ENCODE assay signal across 8 mouse cellular contexts in the genomic region with DNA sequence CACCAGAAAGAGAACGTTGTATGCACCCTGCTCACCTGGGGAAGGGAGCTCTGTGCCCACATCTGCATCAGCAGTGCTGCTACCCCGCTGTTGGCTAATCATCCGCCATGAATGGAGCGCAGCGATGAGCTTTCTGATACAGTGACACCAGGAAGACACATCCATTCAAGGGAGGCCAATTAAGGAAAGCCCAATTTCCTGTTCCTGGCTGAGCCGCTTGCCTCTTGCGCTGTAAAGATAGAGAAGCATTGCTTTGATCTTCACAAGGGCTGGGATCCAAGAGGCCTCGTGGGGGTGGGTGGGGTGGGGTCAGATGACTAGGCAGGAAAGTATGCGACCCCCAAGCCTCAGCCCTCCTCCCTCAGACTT. TPM values are rescaled to one million over a fixed set of nuclear protein-coding genes. Genes with fewer than 3 reads are reported as not detected.
DNase-seq lines count a peak whose midpoint lies in the region; ATAC-seq lines count a peak whose summit lies in the region.

No protein-coding gene starts in this region.

- no peak overlapping the region for H3K9ac ChIP-seq in kidney, embryonic 16.5 days (replicated peaks; ENCODE audit: low read length)
- H3K9ac ChIP-seq in hindbrain, embryonic 11.5 days (ENCODE audit: low read depth, low read length) = 0 out of 2 replicates have a peak overlapping the region, but pooled peaks have one; percentile 19
- H3K9ac ChIP-seq in midbrain, embryonic 15.5 days = no peak overlapping the region

- H3K4me2 ChIP-seq in kidney, embryonic 16.5 days (replicated peaks; ENCODE audit: low read depth, low read length) = 0 out of 2 replicates have a peak overlapping the region, but pooled peaks have one; percentile 7
- H3K4me2 ChIP-seq in hindbrain, embryonic 11.5 days (replicated peaks; ENCODE audit: low read depth, low read length) = no peak overlapping the region; the same call in 1 of the 2 replicates
- no peak overlapping the region for H3K4me2 ChIP-seq in midbrain, embryonic 15.5 days

- no peak overlapping the region for H3K4me3 ChIP-seq in kidney, embryonic 16.5 days (ENCODE audit: low read length)
- no peak overlapping the region for H3K4me3 ChIP-seq in hindbrain, embryonic 11.5 days (ENCODE audit: low read depth, low read length)
- H3K4me3 ChIP-seq in midbrain, embryonic 15.5 days = no peak overlapping the region

- WGBS in kidney, embryonic 16.5 days = 9% methylated on average over 9 of the region's 9 CpGs
- 8% methylated on average over 9 of the region's 9 CpGs for WGBS in hindbrain, embryonic 11.5 days
- 10% methylated on average over 9 of the region's 9 CpGs for WGBS in midbrain, embryonic 15.5 days

- intact Hi-C loops in left cerebral cortex, postnatal 4 days (cut with DNase I) = no loop called here

- H3K9me3 ChIP-seq in kidney, embryonic 16.5 days (ENCODE audit: low read length) = no peaks in the 10 kb centered on the region
- H3K9me3 ChIP-seq in hindbrain, embryonic 11.5 days (ENCODE audit: control insufficient read depth, low read length) = no peaks in the 10 kb centered on the region
- H3K9me3 ChIP-seq in midbrain, embryonic 15.5 days = no peaks in the 10 kb centered on the region

- no peaks in the 10 kb centered on the region for H3K27me3 ChIP-seq in kidney, embryonic 16.5 days (ENCODE audit: insufficient read depth, low read length)
- no peaks in the 10 kb centered on the region for H3K27me3 ChIP-seq in hindbrain, embryonic 11.5 days (ENCODE audit: control insufficient read depth, insufficient read depth, low read length)
- H3K27me3 ChIP-seq in midbrain, embryonic 15.5 days (replicated peaks) = no peaks in the 10 kb centered on the region

- H3K27ac ChIP-seq in kidney, embryonic 16.5 days (ENCODE audit: low read length) = peak overlapping the region; percentile 5
- H3K27ac ChIP-seq in hindbrain, embryonic 11.5 days (ENCODE audit: low read depth, low read length) = peak overlapping the region; percentile 70
- peak overlapping the region; percentile 79 for H3K27ac ChIP-seq in midbrain, embryonic 15.5 days

- no peak for DNase-seq in kidney, adult 18-20 months
- DNase-seq in hindbrain, embryonic 11.5 days (ENCODE audit: low spot score) = no peak
- no peak for DNase-seq in ovary, postnatal 10 days (ENCODE audit: low spot score)
- no peak for DNase-seq in left cerebral cortex, postnatal 4 days
- DNase-seq in layer of hippocampus, adult 8-10 months (ENCODE audit: low spot score in 2 of 2) = no peak

- peaks cover 29% of the 10 kb centered on the region for H3K4me1 ChIP-seq in kidney, embryonic 16.5 days (ENCODE audit: insufficient read depth, low read length)
- peaks cover 8% of the 10 kb centered on the region for H3K4me1 ChIP-seq in hindbrain, embryonic 11.5 days (replicated peaks; ENCODE audit: control insufficient read depth, insufficient read depth, low read length)
- peaks cover 46% of the 10 kb centered on the region for H3K4me1 ChIP-seq in midbrain, embryonic 15.5 days

- H3K36me3 ChIP-seq in kidney, embryonic 16.5 days (ENCODE audit: insufficient read depth, low read length) = 0 out of 2 replicates have a peak, but pooled peaks cover 2% of the 10 kb centered on the region
- H3K36me3 ChIP-seq in hindbrain, embryonic 11.5 days (ENCODE audit: control insufficient read depth, insufficient read depth, low read length) = no peaks in the 10 kb centered on the region
- H3K36me3 ChIP-seq in midbrain, embryonic 15.5 days (replicated peaks) = no peaks in the 10 kb centered on the region

- peak; percentile 37 for ATAC-seq in kidney, embryonic 16.5 days (ENCODE audit: low FRiP score, low TSS enrichment)
- peak; percentile 26 for ATAC-seq in activated CD4-positive, CD25-positive, alpha-beta regulatory T cell, adult 4 months
- no peak for ATAC-seq in hindbrain, embryonic 11.5 days (ENCODE audit: low FRiP score)
- peak; percentile 40 for ATAC-seq in midbrain, embryonic 15.5 days (replicated peaks)

RNA-seq across cellular contexts. Expression of a gene that starts 55.8 kb away (rescaled TPM):
- polyA plus RNA-seq in kidney, embryonic 16.5 days (2015; fragmentation: Nextera tagmentation; extraction: Ambion mirVana) = 12.1 and 14.9 TPM in 2 replicates
- 10 to 100 TPM; 20.5 to 22.7 TPM for polyA plus RNA-seq in activated CD4-positive, CD25-positive, alpha-beta regulatory T cell, adult 4 months (2017; shearing (Covaris generic))
- 8.7 and 10.1 TPM in 2 replicates for polyA plus RNA-seq in hindbrain, embryonic 11.5 days (2014; fragmentation: Nextera tagmentation; extraction: Ambion mirVana)
- polyA plus RNA-seq in midbrain, embryonic 15.5 days (2015; fragmentation: Nextera tagmentation; extraction: Ambion mirVana) = 41.0 and 41.7 TPM in 2 replicates
- 10 to 100 TPM; 52.0 to 57.8 TPM for total RNA-seq in left cerebral cortex, postnatal 4 days (2021)
- total RNA-seq in layer of hippocampus, adult 8-10 months (2022) = 10 to 100 TPM; 24.1 to 30.9 (median 29.9) TPM

Comparison
In these comparisons a context has a peak if more than half of its experiments do, and no peak if none do; other contexts are left out.
1. H3K27ac ChIP-seq: peak in every context shown above with its lines; median percentile 79 in midbrain, embryonic 15.5 days; 70 in hindbrain, embryonic 11.5 days; 5 in kidney, embryonic 16.5 days.